In the genomic region with DNA sequence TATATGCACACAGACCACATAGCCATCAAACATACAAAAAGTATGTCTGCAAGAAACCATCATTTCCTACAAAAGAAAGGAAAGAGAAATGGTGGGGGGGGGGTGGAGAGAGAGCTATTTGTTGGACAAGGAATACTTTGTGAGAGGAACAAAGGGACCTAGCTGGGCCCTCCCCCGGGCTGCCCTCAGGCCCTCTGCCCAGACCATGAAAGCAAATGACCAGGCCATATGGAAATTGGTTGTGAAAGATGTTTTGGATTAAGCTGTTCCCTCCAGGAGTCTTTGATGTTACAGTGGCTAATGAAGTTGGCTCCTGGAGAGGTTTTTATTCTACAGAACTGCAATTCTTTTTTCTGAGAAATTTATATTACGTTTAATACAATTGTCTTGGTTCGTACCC, we compare ENCODE assay signal across 16 mouse cellular contexts.
A peak's percentile ranks its signal among the peaks of the same experiment; 100 is the strongest.
DNase-seq lines count a peak whose midpoint lies in the region; ATAC-seq and TF ChIP-seq lines count a peak whose summit lies in the region.
"Had no signal": no experiment of that assay in that cellular context is flagged by ENCODE, and none has a peak within 500 bp of the region (broad histone marks: within the 10 kb centered on the region; RNA-seq: fewer than 3 reads in every experiment).

No protein-coding gene starts in this region.

- H3K27ac ChIP-seq in hindbrain, embryonic 10.5 days: peak overlapping the region; percentile 54; the same call in 1 of the 2 replicates
- no peak overlapping the region for H3K27ac ChIP-seq in hindbrain, embryonic 12.5 days
- H3K27ac ChIP-seq in embryonic facial prominence, embryonic 14.5 days (replicated peaks; ENCODE audit: low read depth, low read length): no peak overlapping the region
- H3K27ac ChIP-seq in midbrain, embryonic 14.5 days (replicated peaks; ENCODE audit: low read depth, low read length): no peak overlapping the region
- H3K27ac ChIP-seq in heart, embryonic 11.5 days (ENCODE audit: low read depth, low read length): no peak overlapping the region
- H3K27ac ChIP-seq: stomach, postnatal 0 days had no signal

- 47% methylated on average over 3 of the region's 3 CpGs for whole genome bisulfite sequencing in hindbrain, embryonic 10.5 days
- 49% methylated on average over 3 of the region's 3 CpGs for WGBS in hindbrain, embryonic 12.5 days
- WGBS in embryonic facial prominence, embryonic 14.5 days: 38% methylated on average over 3 of the region's 3 CpGs
- 31% methylated on average over 3 of the region's 3 CpGs for WGBS in midbrain, embryonic 14.5 days
- WGBS in heart, embryonic 11.5 days (ENCODE audit: insufficient replicate concordance): 76% methylated on average over 3 of the region's 3 CpGs

- peaks cover 16% of the 10 kb centered on the region for H3K4me1 ChIP-seq in hindbrain, embryonic 10.5 days (replicated peaks)
- H3K4me1 ChIP-seq in hindbrain, embryonic 12.5 days: peaks cover 7% of the 10 kb centered on the region
- no peaks in the 10 kb centered on the region for H3K4me1 ChIP-seq in embryonic facial prominence, embryonic 14.5 days (ENCODE audit: control insufficient read depth, insufficient read depth, low read length)
- no peaks in the 10 kb centered on the region for H3K4me1 ChIP-seq in midbrain, embryonic 14.5 days (ENCODE audit: control insufficient read depth, insufficient read depth, low read length)
- H3K4me1 ChIP-seq in heart, embryonic 11.5 days (ENCODE audit: control insufficient read depth, insufficient read depth, low read length): no peaks in the 10 kb centered on the region

- DNase-seq in hindbrain, embryonic 10.5 days (ENCODE audit: low spot score): peak; percentile 46
- peak; percentile 74 for DNase-seq in brain, embryonic 14.5 days (ENCODE audit: low read depth)
- peak; percentile 19 for DNase-seq in embryonic facial prominence, embryonic 14.5 days (ENCODE audit: low spot score)
- peak; percentile 57 for DNase-seq in midbrain, embryonic 14.5 days
- DNase-seq in adrenal gland, postnatal 36 days: no peak
- DNase-seq: adrenal gland, adult 2 months; cerebellum, adult 18-20 months; heart, adult 18-20 months; kidney, adult 9 months; lung, postnatal 14 days; spleen, adult 18-20 months; thymus, postnatal 14 days had no signal

- H3K27me3 ChIP-seq in hindbrain, embryonic 10.5 days (ENCODE audit: insufficient read depth, poor library complexity, severe bottlenecking): no peaks in the 10 kb centered on the region
- no peaks in the 10 kb centered on the region for H3K27me3 ChIP-seq in hindbrain, embryonic 12.5 days
- H3K27me3 ChIP-seq in embryonic facial prominence, embryonic 14.5 days (replicated peaks; ENCODE audit: control insufficient read depth, insufficient read depth, low read length): no peaks in the 10 kb centered on the region
- no peaks in the 10 kb centered on the region for H3K27me3 ChIP-seq in midbrain, embryonic 14.5 days (ENCODE audit: control insufficient read depth, insufficient read depth, low read length)
- H3K27me3 ChIP-seq in heart, embryonic 11.5 days (ENCODE audit: control insufficient read depth, insufficient read depth, low read length): no peaks in the 10 kb centered on the region

- no peak overlapping the region for H3K4me3 ChIP-seq in hindbrain, embryonic 10.5 days
- no peak overlapping the region for H3K4me3 ChIP-seq in hindbrain, embryonic 12.5 days
- H3K4me3 ChIP-seq in embryonic facial prominence, embryonic 14.5 days (ENCODE audit: low read depth, low read length): no peak overlapping the region
- H3K4me3 ChIP-seq in midbrain, embryonic 14.5 days (replicated peaks; ENCODE audit: low read depth, low read length): no peak overlapping the region
- H3K4me3 ChIP-seq in heart, embryonic 11.5 days (ENCODE audit: low read depth, low read length): no peak overlapping the region

- no peak overlapping the region for H3K9ac ChIP-seq in hindbrain, embryonic 12.5 days
- H3K9ac ChIP-seq in embryonic facial prominence, embryonic 14.5 days (ENCODE audit: low read depth, low read length): no peak overlapping the region
- H3K9ac ChIP-seq in midbrain, embryonic 14.5 days (replicated peaks; ENCODE audit: low read length): no peak overlapping the region
- H3K9ac ChIP-seq in heart, embryonic 11.5 days (ENCODE audit: low read depth, low read length): no peak overlapping the region

- H3K9me3 ChIP-seq in hindbrain, embryonic 10.5 days: no peaks in the 10 kb centered on the region
- no peaks in the 10 kb centered on the region for H3K9me3 ChIP-seq in hindbrain, embryonic 12.5 days (replicated peaks)
- H3K9me3 ChIP-seq in embryonic facial prominence, embryonic 14.5 days (ENCODE audit: control insufficient read depth, low read length): no peaks in the 10 kb centered on the region
- no peaks in the 10 kb centered on the region for H3K9me3 ChIP-seq in midbrain, embryonic 14.5 days (ENCODE audit: control insufficient read depth, low read length)
- no peaks in the 10 kb centered on the region for H3K9me3 ChIP-seq in heart, embryonic 11.5 days (replicated peaks; ENCODE audit: control insufficient read depth, low read length)

- TF ChIP-seq POLR2A in brain, embryonic 14.5 days (IDR thresholded peaks at IDR 0.05; ENCODE audit: borderline replicate concordance, extremely low read depth, insufficient read depth, insufficient read length, poor library complexity, severe bottlenecking): no peak

- TF ChIP-seq CTCF in brain, embryonic 14.5 days (IDR thresholded peaks at IDR 0.05; ENCODE audit: borderline replicate concordance, extremely low read depth, insufficient read depth, insufficient read length): no peak

- no peak overlapping the region for H3K4me2 ChIP-seq in hindbrain, embryonic 12.5 days (replicated peaks)
- no peak overlapping the region for H3K4me2 ChIP-seq in embryonic facial prominence, embryonic 14.5 days (ENCODE audit: low read depth, low read length)
- H3K4me2 ChIP-seq in midbrain, embryonic 14.5 days (ENCODE audit: low read length): no peak overlapping the region
- no peak overlapping the region for H3K4me2 ChIP-seq in heart, embryonic 11.5 days

- no peaks in the 10 kb centered on the region for H3K36me3 ChIP-seq in hindbrain, embryonic 10.5 days
- no peaks in the 10 kb centered on the region for H3K36me3 ChIP-seq in hindbrain, embryonic 12.5 days
- H3K36me3 ChIP-seq in embryonic facial prominence, embryonic 14.5 days (ENCODE audit: control insufficient read depth, insufficient read depth, low read length): no peaks in the 10 kb centered on the region
- H3K36me3 ChIP-seq in midbrain, embryonic 14.5 days (ENCODE audit: control insufficient read depth, insufficient read depth, low read length): no peaks in the 10 kb centered on the region
- no peaks in the 10 kb centered on the region for H3K36me3 ChIP-seq in heart, embryonic 11.5 days (ENCODE audit: control insufficient read depth, insufficient read depth, low read length)

- ATAC-seq in hindbrain, embryonic 12.5 days (ENCODE audit: low FRiP score): no peak
- no peak for ATAC-seq in embryonic facial prominence, embryonic 14.5 days (ENCODE audit: low read depth)
- ATAC-seq in midbrain, embryonic 14.5 days (ENCODE audit: low FRiP score, low TSS enrichment): no peak
- ATAC-seq in heart, embryonic 11.5 days (replicated peaks; ENCODE audit: insufficient number of reproducible peaks, low FRiP score, low TSS enrichment): no peak
- ATAC-seq: inflammation-experienced regulatory T-cells, adult 6 months had no signal

Comparison
In these comparisons a context has a peak if more than half of its experiments do, and no peak if none do; other contexts are left out.
1. DNase-seq: peak in hindbrain, embryonic 10.5 days (single experiment), brain, embryonic 14.5 days (single experiment), embryonic facial prominence, embryonic 14.5 days (single experiment) and midbrain, embryonic 14.5 days (single experiment); none in adrenal gland, postnatal 36 days (0 of 2).